Mouse (Mus musculus) cerebellum, adult (tissue): ENCODE measurements around the gene Cachd1.

ENCODE experiments used
- ATAC-seq: cut with Nextera tagmentation; 2 replicates; pipeline ENCODE4 v1.9.2; 2017; ENCODE audit warnings: mild to moderate bottlenecking, moderate library complexity, mixed read lengths; ENCODE audit not compliant: insufficient number of reproducible peaks, low FRiP score, low TSS enrichment

Gene Cachd1

GRCm38 (mm10) chr4:100914532-100914931, 138.1 kb downstream of the Cachd1 start:
- no peak for ATAC-seq

DNA sequence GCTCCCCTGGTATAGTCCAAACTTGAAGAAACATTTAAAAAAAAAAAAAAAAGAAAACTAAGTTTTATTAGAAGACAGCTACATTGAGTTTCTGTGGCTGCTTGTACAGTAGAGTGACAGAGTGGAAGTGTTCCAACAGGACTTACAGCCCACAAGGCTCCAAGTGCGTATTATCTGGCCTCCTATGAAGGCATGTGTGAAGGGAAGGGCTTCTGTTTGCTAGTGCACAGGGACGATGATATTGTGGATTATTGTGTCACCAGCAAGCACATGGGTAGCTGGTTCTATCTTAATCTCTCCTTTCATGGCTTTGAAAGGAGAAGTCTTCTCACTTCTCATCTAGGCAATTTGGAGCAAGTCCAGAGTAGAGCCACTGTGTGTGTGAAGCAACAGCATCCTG, 138.6 kb downstream of the Cachd1 start:
- no peak for ATAC-seq

GRCm38 (mm10) chr4:100917511-100917910, 141.0 kb downstream of the Cachd1 start:
- ATAC-seq, result no peak

GRCm38 (mm10) chr4:100920413-100920812, 143.9 kb downstream of the Cachd1 start:
- no peak for ATAC-seq

- ATAC-seq, result no peak
Measured at GRCm38 (mm10) chr4:100922816-100923554, 146.5 kb downstream of the Cachd1 start.

GRCm38 (mm10) chr4:100923598-100923997, 147.1 kb downstream of the Cachd1 start:
- ATAC-seq, result no peak

GRCm38 (mm10) chr4:100924276-100924675, 147.8 kb downstream of the Cachd1 start:
- no peak for ATAC-seq

DNA sequence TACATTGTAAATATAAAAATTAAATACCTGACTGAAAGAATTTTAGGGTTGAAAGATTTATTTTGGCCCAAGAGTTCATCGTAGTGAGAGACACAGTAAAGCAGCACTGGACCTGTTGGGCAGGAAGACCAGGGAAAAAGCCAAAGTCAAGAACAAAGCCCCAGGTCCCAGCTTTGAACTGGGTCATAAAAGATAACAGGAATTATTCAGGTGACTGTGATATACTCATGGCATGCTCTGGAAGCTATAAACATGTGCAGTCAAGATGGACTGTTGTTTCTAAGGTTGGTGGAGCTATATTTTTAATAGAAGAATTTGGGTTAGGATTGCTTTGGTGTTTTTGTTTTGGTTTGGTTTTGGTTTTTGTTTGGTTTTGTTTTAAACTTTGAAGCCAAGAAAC, 148.7 kb downstream of the Cachd1 start:
- no peak for ATAC-seq

DNA sequence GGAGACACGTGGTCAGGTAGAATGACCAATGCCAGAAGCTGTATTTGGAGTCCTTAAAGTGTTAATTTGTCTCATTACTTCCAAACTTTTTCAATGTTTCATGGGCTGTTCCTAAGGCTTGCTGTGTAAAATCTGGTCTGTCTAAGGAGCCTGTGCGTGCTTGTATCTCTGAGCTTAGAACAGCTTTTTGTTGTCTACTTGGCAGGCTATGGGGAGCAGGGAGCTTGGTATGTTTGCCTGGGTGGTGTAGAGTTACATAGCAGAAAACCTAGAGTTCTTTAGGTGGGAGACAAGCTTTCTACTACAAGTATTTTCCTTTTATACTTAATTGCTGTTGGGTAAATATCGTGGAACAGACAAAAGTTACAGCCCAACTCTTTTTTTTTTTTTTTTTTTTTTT, 150.1 kb downstream of the Cachd1 start:
- no peak for ATAC-seq

DNA sequence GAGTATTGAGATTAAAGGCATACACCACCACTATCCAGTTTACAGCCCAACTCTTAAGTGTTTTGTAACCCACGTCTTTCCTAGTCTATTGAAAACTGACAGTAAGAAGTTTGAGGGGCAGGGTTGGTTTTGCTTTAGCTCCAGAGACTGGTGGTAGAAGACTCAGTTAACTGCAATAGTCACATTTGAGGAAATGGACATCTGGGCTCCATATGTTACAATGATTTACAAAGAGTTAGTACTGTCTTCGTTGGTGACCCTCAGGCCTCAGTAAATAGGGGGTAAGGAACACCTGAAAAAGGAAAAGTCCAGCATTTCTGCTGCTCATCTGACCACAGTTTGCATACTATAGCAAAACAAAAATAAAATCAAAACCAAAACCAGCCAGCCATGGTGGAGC, 150.6 kb downstream of the Cachd1 start:
- ATAC-seq, result no peak

DNA sequence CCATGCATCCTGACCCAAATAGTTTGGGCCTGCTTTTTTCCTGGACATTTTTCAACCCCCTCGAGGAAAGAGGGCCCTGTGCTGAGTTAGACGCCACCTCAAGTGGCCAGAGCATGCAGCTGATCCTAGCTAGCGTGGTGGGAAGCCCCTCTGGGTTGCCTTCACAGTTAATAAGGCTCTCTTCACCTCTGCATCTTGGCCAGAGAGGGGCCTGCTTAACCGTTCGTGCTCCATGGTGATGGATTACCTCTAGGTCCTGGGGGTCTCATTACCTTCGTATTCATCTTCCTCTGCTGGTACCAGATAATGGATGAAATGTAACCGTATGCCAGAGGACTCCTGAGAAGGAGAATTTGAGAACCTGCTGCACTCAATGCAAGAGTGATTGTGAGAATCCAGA, 167.2 kb downstream of the Cachd1 start:
- ATAC-seq, result no peak

- no peak for ATAC-seq
Measured at GRCm38 (mm10) chr4:100944276-100944675, 167.8 kb downstream of the Cachd1 start.

GRCm38 (mm10) chr4:100945171-100945899, 168.9 kb downstream of the Cachd1 start:
- ATAC-seq, result no peak

GRCm38 (mm10) chr4:100948494-100949425, 172.3 kb downstream of the Cachd1 start:
- no peak for ATAC-seq

DNA sequence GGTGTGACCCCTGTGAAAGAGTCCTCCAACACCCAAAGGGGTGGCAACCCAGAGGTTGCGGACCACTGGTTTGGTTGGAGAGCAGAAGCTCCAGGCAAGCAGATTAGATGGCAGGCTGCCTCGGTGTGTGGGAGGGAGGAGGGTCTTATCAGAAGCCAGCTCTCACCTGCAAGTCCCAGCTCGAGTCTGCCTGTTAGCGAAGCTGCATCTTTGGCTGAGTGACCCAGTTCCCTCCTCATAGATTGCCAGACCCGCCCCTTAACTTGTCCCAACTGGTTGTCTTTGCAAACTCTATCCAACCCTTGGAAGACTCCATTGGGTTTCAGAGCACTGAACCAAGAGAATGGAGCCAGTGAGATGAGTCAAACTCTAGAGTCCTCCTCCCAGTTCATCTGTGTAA, 173.8 kb downstream of the Cachd1 start:
- ATAC-seq, result no peak

DNA sequence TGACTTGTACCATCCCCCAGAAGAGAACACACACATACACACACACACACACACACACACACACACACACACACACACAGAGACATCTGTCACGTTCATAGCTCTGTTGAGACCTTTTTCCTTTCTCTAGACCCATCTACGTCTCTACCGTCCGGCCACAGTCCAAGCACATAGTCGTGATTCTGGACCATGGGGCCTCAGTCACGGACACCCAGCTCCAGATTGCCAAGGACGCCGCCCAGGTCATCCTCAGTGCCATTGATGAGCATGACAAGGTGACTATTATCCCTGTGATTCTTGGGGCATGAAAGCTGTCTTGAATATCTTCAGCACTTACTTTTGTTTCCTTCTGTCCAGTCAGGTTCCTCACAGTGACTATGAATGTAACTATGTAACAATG, 175.4 kb downstream of the Cachd1 start:
- no peak for ATAC-seq

GRCm38 (mm10) chr4:100963341-100963740, 186.9 kb downstream of the Cachd1 start:
- no peak for ATAC-seq

- no peak for ATAC-seq
Measured at GRCm38 (mm10) chr4:100963796-100964195, 187.3 kb downstream of the Cachd1 start.

DNA sequence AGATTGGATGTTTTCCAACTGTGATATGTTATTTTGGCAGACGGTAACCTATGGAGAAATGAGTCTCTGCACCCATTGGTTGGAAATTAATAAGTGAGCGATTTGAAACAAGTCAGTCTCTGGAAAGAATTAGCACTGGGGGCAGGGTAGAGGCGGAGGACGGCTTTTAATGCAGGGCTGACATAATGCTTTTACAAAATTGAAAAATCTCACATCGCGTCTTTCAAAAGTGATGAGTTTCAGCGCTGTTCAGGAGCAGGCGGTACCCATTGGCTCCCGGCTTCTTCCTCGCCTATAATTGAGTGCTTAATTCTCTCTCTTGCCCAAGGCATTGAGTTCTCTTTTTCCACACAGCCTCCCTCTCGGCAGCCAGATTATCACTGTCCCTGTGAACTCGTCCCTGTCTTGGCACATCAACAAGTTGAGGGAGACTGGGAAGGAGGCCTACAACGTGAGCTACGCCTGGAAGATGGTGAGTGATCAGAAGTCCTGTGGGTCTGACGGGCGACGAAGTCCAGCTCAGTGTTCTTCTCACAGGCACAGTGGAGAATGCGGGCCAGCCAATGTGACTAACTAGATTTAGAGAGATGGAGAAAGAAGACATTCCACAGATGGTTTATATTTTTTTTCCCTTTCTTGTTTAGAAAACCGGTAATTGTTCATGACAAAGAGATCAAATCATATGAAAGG, 191.4 kb downstream of the Cachd1 start:
- ATAC-seq, result no peak
